Mouse (Mus musculus): ENCODE results near the gene Smarca5. TPM values are rescaled to one million over a fixed set of nuclear protein-coding genes. Genes with fewer than 3 reads are reported as not detected.
"Not testable (repeated sequence)": the region's sequence is repeated elsewhere in the genome, so short reads cannot be mapped to it uniquely, and the experiment has no call there.

The Smarca5 gene
- total RNA-seq (2021) = 10 to 100 TPM; 44.9 to 48.4 TPM
- long read RNA-seq, experiment 1, full-length matches to known transcripts = 64 of 73 reads
- long read RNA-seq, experiment 1, partial matches to known transcripts = 7 of 73 reads
- long read RNA-seq, experiment 1, other reads (novel, unspliced or antisense) = 2 of 73 reads
- long read RNA-seq, experiment 2, full-length matches to known transcripts = 39 of 45 reads
- long read RNA-seq, experiment 2, partial matches to known transcripts = 4 of 45 reads
- long read RNA-seq, experiment 2, other reads (novel, unspliced or antisense) = 2 of 45 reads

- DNase-seq (ENCODE audit: low spot score in 2 of 2) = peak; percentile 90 to 95
- intact Hi-C loops (cut with DNase I) = not testable (repeated sequence)
These were observed at the start of gene Smarca5 for GRCm38 (mm10) chr8:80739155-80739924. Smarca5 (minus strand) TSS chr8:80739497.

DNA sequence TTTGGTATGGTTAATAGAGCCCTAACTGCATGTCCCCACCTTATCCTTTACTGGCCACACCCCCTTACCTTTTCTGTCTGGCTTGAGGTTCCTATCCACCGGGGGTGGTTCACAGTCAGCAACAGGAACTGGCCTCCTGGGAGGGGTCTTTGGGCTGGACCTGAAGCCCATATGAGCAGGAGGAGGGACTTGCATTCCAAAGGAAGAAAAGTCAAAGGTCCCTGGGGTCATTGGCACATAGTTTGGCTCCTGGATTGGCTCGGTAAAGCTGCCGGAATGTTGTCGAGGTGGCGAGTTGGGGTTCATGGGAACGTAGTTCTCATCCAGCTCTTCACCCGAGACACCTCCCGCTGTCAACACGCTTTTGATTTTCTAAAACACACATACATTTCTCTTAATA, 45.3 kb upstream of the Smarca5 start:
- intact Hi-C loops (cut with DNase I) = no loop called here
- DNase-seq (ENCODE audit: low spot score in 2 of 2) = no peak

DNA sequence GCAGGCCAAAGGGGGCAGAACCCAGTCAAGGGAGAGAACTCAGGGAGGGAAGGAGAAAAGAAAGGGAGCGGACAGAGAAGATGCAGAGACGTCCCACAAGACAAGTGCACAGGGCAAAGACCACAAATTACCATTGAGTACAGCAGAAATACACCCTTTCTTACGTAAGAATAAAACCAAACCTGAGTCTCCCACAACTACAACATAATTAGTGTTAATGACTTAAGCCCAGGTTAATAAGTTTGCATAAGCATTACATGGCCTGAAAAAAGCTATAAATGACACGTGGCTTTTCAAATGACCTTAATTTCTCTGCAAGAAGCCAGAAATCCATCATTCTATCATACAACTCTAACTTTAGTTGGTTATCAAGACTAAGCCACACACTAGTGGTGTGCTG, 44.0 kb upstream of the Smarca5 start:
- intact Hi-C loops (cut with DNase I) = no loop called here
- no peak for DNase-seq (ENCODE audit: low spot score in 2 of 2)

GRCm38 (mm10) chr8:80781338-80781737, 42.0 kb upstream of the Smarca5 start:
- intact Hi-C loops (cut with DNase I) = no loop called here

GRCm38 (mm10) chr8:80780271-80780670, 41.0 kb upstream of the Smarca5 start:
- intact Hi-C loops (cut with DNase I) = no loop called here
- DNase-seq (ENCODE audit: low spot score in 2 of 2) = no peak

More at GRCm38 (mm10) chr8:80781338-80781737, 42.0 kb upstream of the Smarca5 start:
- no peak for DNase-seq (ENCODE audit: low spot score in 2 of 2)

GRCm38 (mm10) chr8:80776436-80776835, 37.1 kb upstream of the Smarca5 start:
- intact Hi-C loops (cut with DNase I) = no loop called here
- DNase-seq (ENCODE audit: low spot score in 2 of 2) = no peak

- intact Hi-C loops (cut with DNase I) = loop anchor here (5.0 kb wide), 1 partner anchor 224 kb away; no protein-coding TSS in a partner anchor
- peak; percentile 26 to 58 for DNase-seq (ENCODE audit: low spot score in 2 of 2)
These were observed 33.6 kb upstream of the Smarca5 start for GRCm38 (mm10) chr8:80772732-80773460.

DNA sequence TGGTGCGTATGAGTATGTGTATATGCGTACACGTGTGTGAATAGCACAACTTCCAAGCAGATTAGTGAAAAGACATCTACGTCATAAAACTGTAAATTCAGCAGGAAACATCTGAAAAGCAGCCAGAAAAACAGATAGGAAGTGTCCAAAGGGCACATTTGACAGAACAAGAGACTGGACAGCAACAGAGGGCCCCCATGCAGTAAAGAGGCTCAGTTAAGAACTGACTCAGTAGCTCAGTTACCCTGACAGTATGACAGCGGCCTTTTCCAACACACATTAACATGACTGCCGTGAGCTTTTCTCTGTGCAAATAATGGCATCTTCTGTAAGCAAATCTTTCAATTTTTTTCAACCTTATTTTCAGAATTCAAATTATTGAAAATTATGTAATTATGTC, 29.2 kb upstream of the Smarca5 start:
- intact Hi-C loops (cut with DNase I) = no loop called here
- no peak for DNase-seq (ENCODE audit: low spot score in 2 of 2)

GRCm38 (mm10) chr8:80753017-80753715, 13.9 kb upstream of the Smarca5 start:
- intact Hi-C loops (cut with DNase I) = loop anchor here (2.0 to 5.0 kb wide), 2 partner anchors 124 to 244 kb away; no protein-coding TSS in a partner anchor

GRCm38 (mm10) chr8:80752429-80752828, 13.1 kb upstream of the Smarca5 start:
- DNase-seq (ENCODE audit: low spot score in 2 of 2) = no peak
- intact Hi-C loops (cut with DNase I) = loop anchor here (2.0 to 5.0 kb wide), 2 partner anchors 125 to 244 kb away; no protein-coding TSS in a partner anchor

More at GRCm38 (mm10) chr8:80753017-80753715, 13.9 kb upstream of the Smarca5 start:
- peak; percentile 89 to 90 for DNase-seq (ENCODE audit: low spot score in 2 of 2)

- intact Hi-C loops (cut with DNase I) = no loop called here
- DNase-seq (ENCODE audit: low spot score in 2 of 2) = no peak
These were observed 9.8 kb upstream of the Smarca5 start for GRCm38 (mm10) chr8:80749091-80749490.

DNA sequence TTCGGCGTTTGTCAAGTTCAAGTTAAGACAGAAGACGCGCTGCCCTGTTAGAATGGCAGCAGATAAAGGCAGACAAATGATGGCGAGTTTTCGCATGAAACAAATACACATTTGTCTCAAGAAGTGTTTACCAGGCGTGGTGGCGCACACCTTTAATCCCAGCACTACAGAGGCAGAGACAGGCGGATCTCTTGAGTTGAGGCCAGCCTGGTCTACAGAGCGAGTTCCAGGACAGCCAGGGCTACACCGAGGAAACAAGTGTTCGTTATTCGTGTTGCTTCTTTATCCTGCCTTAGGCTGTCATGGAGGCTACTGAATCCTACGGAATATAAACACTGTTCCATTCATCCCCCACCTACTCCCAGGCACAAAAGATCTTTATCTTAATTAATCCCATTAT, 635 bp upstream of the Smarca5 start:
- no peak for DNase-seq (ENCODE audit: low spot score in 2 of 2)
- intact Hi-C loops (cut with DNase I) = no loop called here

DNA sequence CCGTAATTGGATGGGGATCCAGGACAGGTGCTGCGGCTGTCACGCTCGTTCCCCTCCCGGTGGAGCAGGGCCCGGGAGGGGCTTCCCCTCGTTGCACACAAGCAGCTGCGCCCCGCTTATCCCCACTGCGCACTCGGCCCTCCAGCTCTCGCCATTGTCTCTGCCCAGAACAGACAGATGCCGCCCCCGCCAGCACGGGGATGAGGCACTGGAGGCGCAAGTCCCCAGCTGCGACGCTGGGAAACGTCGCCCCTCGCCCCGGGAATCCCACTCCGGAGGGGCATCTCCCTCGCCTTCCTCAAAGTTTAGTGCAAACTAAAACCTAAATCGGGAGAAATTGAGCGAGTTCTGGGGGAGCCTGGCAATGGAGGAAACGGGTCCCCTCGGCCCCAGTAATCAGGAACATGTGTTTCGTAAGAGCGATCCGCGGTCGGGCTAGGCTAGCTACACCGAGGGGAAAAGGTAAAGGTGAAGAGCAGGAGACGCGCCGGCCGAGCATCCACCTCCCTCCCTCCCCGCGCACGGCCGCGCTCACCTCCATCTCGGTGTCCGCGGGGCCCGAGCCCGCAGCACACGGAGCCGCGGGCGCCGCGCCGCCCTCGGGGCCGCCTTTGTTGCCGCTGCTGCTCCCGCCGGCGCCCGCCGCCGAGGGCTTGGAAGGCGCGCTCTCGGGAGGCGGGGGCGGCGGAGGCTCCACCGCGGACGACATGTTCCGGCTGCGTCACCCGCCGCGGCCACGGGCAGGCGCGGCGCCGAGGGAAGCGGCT, 726 bp downstream of the Smarca5 start:
- intact Hi-C loops (cut with DNase I) = no loop called here

DNA sequence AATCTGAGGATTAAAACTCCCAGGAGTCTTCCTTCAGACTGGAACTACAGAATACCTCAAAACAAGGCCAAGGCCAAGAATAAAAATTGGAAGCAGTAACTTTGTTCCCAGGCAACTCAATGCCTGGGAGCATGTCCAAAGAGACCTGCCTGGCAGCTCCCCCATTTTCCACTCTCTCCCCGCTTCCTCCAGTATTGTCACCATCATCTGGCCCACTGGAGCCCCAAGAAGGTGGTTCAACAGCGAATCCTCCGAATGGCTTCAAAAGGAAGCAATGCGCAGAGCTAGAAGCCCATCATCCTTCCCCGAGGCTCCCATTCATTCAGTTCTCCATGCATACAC, 1.3 kb downstream of the Smarca5 start:
- DNase-seq (ENCODE audit: low spot score in 2 of 2) = peak in 1 of 2 experiments; percentile 23
- intact Hi-C loops (cut with DNase I) = no loop called here

More for the DNA sequence above, 726 bp downstream of the Smarca5 start:
- DNase-seq (ENCODE audit: low spot score in 2 of 2) = peak; percentile 62 to 72

- intact Hi-C loops (cut with DNase I) = no loop called here
- DNase-seq (ENCODE audit: low spot score in 2 of 2) = no peak
These were observed 7.0 kb downstream of the Smarca5 start for GRCm38 (mm10) chr8:80732326-80732725.

DNA sequence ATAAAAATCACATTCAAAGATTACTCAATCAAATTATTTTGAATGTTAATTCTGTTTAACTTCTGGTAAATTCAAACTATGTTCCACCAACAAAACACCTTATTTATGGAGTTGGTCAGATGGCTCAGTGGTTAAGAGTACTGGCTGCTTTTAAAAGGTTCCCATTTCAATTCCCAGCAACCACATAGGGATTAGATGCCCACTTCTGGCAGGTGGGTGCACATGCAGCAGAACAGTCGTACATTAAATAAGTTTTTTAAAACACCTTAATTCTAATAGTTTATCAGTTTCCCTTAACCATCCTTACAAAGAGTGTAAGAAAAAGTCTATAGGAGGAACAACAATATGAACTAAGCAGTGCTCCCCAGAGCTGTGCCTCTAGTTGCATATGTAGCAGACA, 24.8 kb downstream of the Smarca5 start:
- DNase-seq (ENCODE audit: low spot score in 2 of 2) = no peak
- intact Hi-C loops (cut with DNase I) = loop anchor here (5.0 kb wide), 1 partner anchor 1012 kb away; no protein-coding TSS in a partner anchor

- intact Hi-C loops (cut with DNase I) = loop anchor here (5.0 kb wide), 1 partner anchor 1009 kb away; no protein-coding TSS in a partner anchor
- peak in 1 of 2 experiments; percentile 30 for DNase-seq (ENCODE audit: low spot score in 2 of 2)
These were observed 28.5 kb downstream of the Smarca5 start for GRCm38 (mm10) chr8:80710670-80711400.

GRCm38 (mm10) chr8:80688141-80688540, 51.2 kb downstream of the Smarca5 start:
- intact Hi-C loops (cut with DNase I) = loop anchor here (2.0 to 10.0 kb wide), 2 partner anchors 195 to 953 kb away; partner anchors contain the start of gene Gypa
- peak; percentile 39 to 72 for DNase-seq (ENCODE audit: low spot score in 2 of 2)

Data from left cerebral cortex, postnatal 14 days (tissue).